Mouse (Mus musculus): ENCODE data around the gene Slc5a6. TPM values are rescaled to one million over a fixed set of nuclear protein-coding genes. Genes with fewer than 3 reads are reported as not detected.
A peak's percentile ranks its signal among the peaks of the same experiment; 100 is the strongest.

Gene Slc5a6
- total RNA-seq, 1 experiment, result 44.1 TPM

DNA sequence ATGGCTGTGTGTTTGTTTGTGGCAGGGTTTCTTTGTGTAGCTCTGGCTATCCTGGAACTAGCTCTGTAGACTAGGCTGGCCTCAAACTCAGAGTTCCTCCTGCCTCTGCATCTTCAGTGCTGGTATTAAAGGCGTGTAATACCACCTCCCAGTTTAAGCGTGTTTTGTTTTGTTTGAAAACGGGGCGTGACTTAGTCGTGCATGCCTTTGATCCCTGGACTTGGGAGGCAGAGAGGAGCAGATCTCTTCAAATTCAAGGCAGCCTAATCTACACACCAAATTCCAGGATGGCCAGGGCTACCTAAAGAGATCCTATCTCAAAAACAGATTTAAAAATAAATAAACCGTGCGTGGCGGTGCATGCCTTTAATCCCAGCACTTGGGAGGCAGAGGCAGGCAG is 17.2 kb downstream of the Slc5a6 start:
- Histone ChIP-seq H3K27ac (ENCODE audit: insufficient read depth, low read depth, low read length, poor library complexity, severe bottlenecking) (no peak overlapping the region), H3K4me1 (ENCODE audit: control insufficient read depth in 2 of 2, insufficient read depth in 2 of 2, low read length in 2 of 2, poor library complexity in 1 of 2) (peaks cover 0 to 4% of the 10 kb centered on the region in 2 experiments; a peak in 3 of 4 replicates), H3K9me3 (ENCODE audit: control insufficient read depth, insufficient read depth, low read depth, low read length) (no peaks in the 10 kb centered on the region), H3K9ac (ENCODE audit: insufficient read depth, low read depth, low read length, poor library complexity, severe bottlenecking) (no peak overlapping the region), H3K36me3 (ENCODE audit: control insufficient read depth, insufficient read depth, low read length, poor library complexity, severe bottlenecking) (no peaks in the 10 kb centered on the region; the same call in 1 of the 2 replicates), H3K4me3 (ENCODE audit: insufficient read depth in 1 of 2, low read depth in 1 of 2, low read length in 2 of 2, poor library complexity in 1 of 2, severe bottlenecking in 1 of 2) (no peak overlapping the region)
- no peak for DNase-seq (ENCODE audit: low read depth, low spot score)
- in situ Hi-C loops (cut with MboI; ENCODE audit: low sequenced_read_pairs in 2 of 2, unreplicated experiment in 2 of 2), result no loop called here
- TF ChIP-seq ZC3H11A (IDR thresholded peaks at IDR 0.05; ENCODE audit: borderline replicate concordance, low read depth, low read length) (no peak), CHD2 (IDR thresholded peaks at IDR 0.05; ENCODE audit: low read depth, low read length) (no peak), ZNF384 (IDR thresholded peaks at IDR 0.05; ENCODE audit: low read depth, low read length) (no peak), MAFK (IDR thresholded peaks at IDR 0.05; ENCODE audit: insufficient read depth, low read depth, low read length) (no peak), HCFC1 (IDR thresholded peaks at IDR 0.05; ENCODE audit: borderline replicate concordance, insufficient read depth, low read length) (no peak)

- H3K9me3 ChIP-seq (ENCODE audit: control insufficient read depth, insufficient read depth, low read depth, low read length), result no peaks in the 10 kb centered on the region
- H3K4me3 ChIP-seq (ENCODE audit: insufficient read depth in 1 of 2, low read depth in 1 of 2, low read length in 2 of 2, poor library complexity in 1 of 2, severe bottlenecking in 1 of 2), result no peak overlapping the region
- H3K9ac ChIP-seq (ENCODE audit: insufficient read depth, low read depth, low read length, poor library complexity, severe bottlenecking), result no peak overlapping the region
- H3K4me1 ChIP-seq (ENCODE audit: control insufficient read depth in 2 of 2, insufficient read depth in 2 of 2, low read length in 2 of 2, poor library complexity in 1 of 2), result peaks cover 0 to 4% of the 10 kb centered on the region in 2 experiments; a peak in 3 of 4 replicates
- in situ Hi-C loops (cut with MboI; ENCODE audit: low sequenced_read_pairs in 2 of 2, unreplicated experiment in 2 of 2), result no loop called here
- TF ChIP-seq ZNF384 (IDR thresholded peaks at IDR 0.05; ENCODE audit: low read depth, low read length) (no peak), ZC3H11A (IDR thresholded peaks at IDR 0.05; ENCODE audit: borderline replicate concordance, low read depth, low read length) (no peak), CHD2 (IDR thresholded peaks at IDR 0.05; ENCODE audit: low read depth, low read length) (no peak), MAFK (IDR thresholded peaks at IDR 0.05; ENCODE audit: insufficient read depth, low read depth, low read length) (no peak), HCFC1 (IDR thresholded peaks at IDR 0.05; ENCODE audit: borderline replicate concordance, insufficient read depth, low read length) (no peak)
- no peaks in the 10 kb centered on the region for H3K36me3 ChIP-seq (ENCODE audit: control insufficient read depth, insufficient read depth, low read length, poor library complexity, severe bottlenecking)
- H3K27ac ChIP-seq (ENCODE audit: insufficient read depth, low read depth, low read length, poor library complexity, severe bottlenecking), result no peak overlapping the region
- DNase-seq (ENCODE audit: low read depth, low spot score), result no peak
These were observed 17.8 kb downstream of the Slc5a6 start for GRCm38 (mm10) chr5:31030926-31031325.

DNA sequence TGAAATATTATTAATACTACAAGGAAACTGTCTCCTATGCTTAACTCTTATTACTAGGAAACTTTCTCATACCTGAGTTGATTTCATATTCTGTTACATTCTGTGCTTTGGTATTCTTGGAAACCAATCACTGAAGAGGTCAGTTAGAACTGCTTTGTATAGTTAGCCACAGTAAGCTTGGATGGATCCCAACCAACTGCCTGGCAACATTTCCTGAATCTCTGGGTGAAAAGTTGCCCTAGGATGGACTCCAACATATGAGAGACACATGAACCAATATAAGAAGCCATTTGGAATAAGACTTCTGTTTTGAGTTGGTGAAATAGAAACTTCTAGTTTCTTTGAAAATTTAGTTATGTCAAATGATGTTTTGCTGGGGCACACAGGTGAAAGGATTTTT is 24.1 kb downstream of the Slc5a6 start:
- no peak for DNase-seq (ENCODE audit: low read depth, low spot score)
- Histone ChIP-seq H3K4me1 (ENCODE audit: control insufficient read depth in 2 of 2, insufficient read depth in 2 of 2, low read length in 2 of 2, poor library complexity in 1 of 2) (peaks cover 0 to 10% of the 10 kb centered on the region in 2 experiments; a peak in 2 of 4 replicates), H3K9me3 (ENCODE audit: control insufficient read depth, insufficient read depth, low read depth, low read length) (no peaks in the 10 kb centered on the region), H3K27ac (ENCODE audit: insufficient read depth, low read depth, low read length, poor library complexity, severe bottlenecking) (no peak overlapping the region), H3K4me3 (ENCODE audit: insufficient read depth in 1 of 2, low read depth in 1 of 2, low read length in 2 of 2, poor library complexity in 1 of 2, severe bottlenecking in 1 of 2) (no peak overlapping the region), H3K9ac (ENCODE audit: insufficient read depth, low read depth, low read length, poor library complexity, severe bottlenecking) (no peak overlapping the region), H3K36me3 (ENCODE audit: control insufficient read depth, insufficient read depth, low read length, poor library complexity, severe bottlenecking) (no peaks in the 10 kb centered on the region)
- in situ Hi-C loops (cut with MboI; ENCODE audit: low sequenced_read_pairs in 2 of 2, unreplicated experiment in 2 of 2), result no loop called here
- TF ChIP-seq ZNF384 (IDR thresholded peaks at IDR 0.05; ENCODE audit: low read depth, low read length) (no peak), CHD2 (IDR thresholded peaks at IDR 0.05; ENCODE audit: low read depth, low read length) (no peak), HCFC1 (IDR thresholded peaks at IDR 0.05; ENCODE audit: borderline replicate concordance, insufficient read depth, low read length) (no peak)

- H3K4me1 ChIP-seq (ENCODE audit: control insufficient read depth in 2 of 2, insufficient read depth in 2 of 2, low read length in 2 of 2, poor library complexity in 1 of 2), result peaks cover 0 to 9% of the 10 kb centered on the region in 2 experiments; a peak in 2 of 4 replicates
- in situ Hi-C loops (cut with MboI; ENCODE audit: low sequenced_read_pairs in 2 of 2, unreplicated experiment in 2 of 2), result no loop called here
- DNase-seq (ENCODE audit: low read depth, low spot score), result peak; percentile 25
- no peak overlapping the region for H3K4me3 ChIP-seq (ENCODE audit: insufficient read depth in 1 of 2, low read depth in 1 of 2, low read length in 2 of 2, poor library complexity in 1 of 2, severe bottlenecking in 1 of 2)
- TF ChIP-seq ZNF384 (IDR thresholded peaks at IDR 0.05; ENCODE audit: low read depth, low read length) (0 out of 2 replicates have a peak, but pooled peaks have one; percentile 47), HCFC1 (IDR thresholded peaks at IDR 0.05; ENCODE audit: borderline replicate concordance, insufficient read depth, low read length) (no peak), MAFK (IDR thresholded peaks at IDR 0.05; ENCODE audit: insufficient read depth, low read depth, low read length) (no peak), CHD2 (IDR thresholded peaks at IDR 0.05; ENCODE audit: low read depth, low read length) (no peak)
- H3K27ac ChIP-seq (ENCODE audit: insufficient read depth, low read depth, low read length, poor library complexity, severe bottlenecking), result no peak overlapping the region
- no peak overlapping the region for H3K9ac ChIP-seq (ENCODE audit: insufficient read depth, low read depth, low read length, poor library complexity, severe bottlenecking)
- H3K9me3 ChIP-seq (ENCODE audit: control insufficient read depth, insufficient read depth, low read depth, low read length), result no peaks in the 10 kb centered on the region
- H3K36me3 ChIP-seq (ENCODE audit: control insufficient read depth, insufficient read depth, low read length, poor library complexity, severe bottlenecking), result no peaks in the 10 kb centered on the region
These were observed 25.5 kb downstream of the Slc5a6 start for GRCm38 (mm10) chr5:31023254-31023653.

GRCm38 (mm10) chr5:31022690-31023089 is 26.0 kb downstream of the Slc5a6 start:
- Histone ChIP-seq H3K9ac (ENCODE audit: insufficient read depth, low read depth, low read length, poor library complexity, severe bottlenecking) (no peak overlapping the region), H3K4me3 (ENCODE audit: insufficient read depth in 1 of 2, low read depth in 1 of 2, low read length in 2 of 2, poor library complexity in 1 of 2, severe bottlenecking in 1 of 2) (no peak overlapping the region), H3K27ac (ENCODE audit: insufficient read depth, low read depth, low read length, poor library complexity, severe bottlenecking) (no peak overlapping the region), H3K4me1 (ENCODE audit: control insufficient read depth in 2 of 2, insufficient read depth in 2 of 2, low read length in 2 of 2, poor library complexity in 1 of 2) (peaks cover 0 to 8% of the 10 kb centered on the region in 2 experiments; a peak in 2 of 4 replicates), H3K9me3 (ENCODE audit: control insufficient read depth, insufficient read depth, low read depth, low read length) (no peaks in the 10 kb centered on the region), H3K36me3 (ENCODE audit: control insufficient read depth, insufficient read depth, low read length, poor library complexity, severe bottlenecking) (no peaks in the 10 kb centered on the region)
- in situ Hi-C loops (cut with MboI; ENCODE audit: low sequenced_read_pairs in 2 of 2, unreplicated experiment in 2 of 2), result no loop called here
- TF ChIP-seq ZNF384 (IDR thresholded peaks at IDR 0.05; ENCODE audit: low read depth, low read length) (no peak), MAFK (IDR thresholded peaks at IDR 0.05; ENCODE audit: insufficient read depth, low read depth, low read length) (no peak), ZC3H11A (IDR thresholded peaks at IDR 0.05; ENCODE audit: borderline replicate concordance, low read depth, low read length) (no peak), HCFC1 (IDR thresholded peaks at IDR 0.05; ENCODE audit: borderline replicate concordance, insufficient read depth, low read length) (no peak), CHD2 (IDR thresholded peaks at IDR 0.05; ENCODE audit: low read depth, low read length) (no peak)
- DNase-seq (ENCODE audit: low read depth, low spot score), result no peak
